Mouse (Mus musculus): ENCODE measurements at regions not wholly inside any gene's neighbourhood (a gene's known extent, or its start where the extent isn't known, plus 50 kb on each side); places are given as distances from the start of the nearest gene placed in this dataset.
"Not testable (repeated sequence)": the region's sequence is repeated elsewhere in the genome, so short reads cannot be mapped to it uniquely, and the experiment has no call there.

DNA sequence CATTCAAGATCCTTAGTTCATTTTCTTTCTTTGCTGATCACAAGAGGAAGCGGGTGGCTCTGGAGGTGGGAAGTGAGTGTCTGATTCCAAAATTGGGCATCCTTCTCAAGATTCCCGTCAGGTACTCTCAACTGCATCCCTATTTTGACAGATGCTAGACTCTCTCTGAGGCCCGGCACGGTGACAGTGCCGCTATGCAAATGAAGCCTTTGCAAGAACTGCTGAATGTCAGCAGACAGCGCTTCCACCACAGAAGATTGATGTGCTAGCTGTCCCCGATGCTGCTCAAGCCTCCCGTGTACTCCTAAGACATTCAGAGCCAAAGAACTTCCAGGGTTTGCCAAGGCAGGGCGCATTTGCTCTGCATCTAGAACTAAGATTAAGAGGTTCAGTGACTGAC is 50.9 kb upstream of the Cpne4 start:
- DNase-seq = no peak

DNA sequence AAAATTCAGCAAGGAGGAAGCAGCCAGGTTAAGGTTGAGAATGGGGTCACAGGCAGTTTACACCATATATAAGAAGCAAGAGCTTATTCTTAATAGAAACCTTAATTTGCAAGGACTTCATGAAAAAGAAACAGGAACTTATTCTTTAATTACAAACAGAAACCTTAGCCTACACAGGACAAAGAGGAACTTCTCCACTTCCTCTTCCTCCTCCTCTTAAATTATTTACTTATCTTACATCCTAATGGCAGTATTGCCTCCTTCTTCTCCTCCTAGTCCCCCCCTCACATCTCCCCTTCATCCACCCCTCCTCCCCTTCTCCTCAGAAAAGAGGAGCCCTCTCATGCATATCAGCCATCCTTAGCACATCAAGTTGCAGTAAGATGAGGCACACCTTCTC is 56.4 kb upstream of the Cpne4 start:
- no peak for DNase-seq

DNA sequence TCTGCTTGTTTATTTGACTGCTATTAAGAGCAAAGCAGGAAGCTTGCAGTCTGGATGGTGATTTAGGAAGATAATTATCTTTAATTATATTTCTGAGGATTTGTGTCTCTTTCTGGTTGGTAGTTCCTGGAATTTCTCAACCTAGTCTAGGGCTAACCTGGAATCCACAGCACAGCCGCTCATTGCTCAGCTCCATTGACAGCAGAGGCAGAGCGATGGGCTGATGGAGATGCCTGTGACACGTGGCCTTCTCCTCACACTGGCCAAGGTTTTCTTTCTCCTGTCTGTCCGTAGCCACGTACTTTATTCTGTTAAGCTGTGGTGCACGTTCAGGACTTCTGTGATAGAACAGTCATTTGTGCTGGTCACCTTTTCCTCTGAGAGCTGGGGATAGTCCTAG is 57.7 kb upstream of the Cpne4 start:
- no peak for DNase-seq

DNA sequence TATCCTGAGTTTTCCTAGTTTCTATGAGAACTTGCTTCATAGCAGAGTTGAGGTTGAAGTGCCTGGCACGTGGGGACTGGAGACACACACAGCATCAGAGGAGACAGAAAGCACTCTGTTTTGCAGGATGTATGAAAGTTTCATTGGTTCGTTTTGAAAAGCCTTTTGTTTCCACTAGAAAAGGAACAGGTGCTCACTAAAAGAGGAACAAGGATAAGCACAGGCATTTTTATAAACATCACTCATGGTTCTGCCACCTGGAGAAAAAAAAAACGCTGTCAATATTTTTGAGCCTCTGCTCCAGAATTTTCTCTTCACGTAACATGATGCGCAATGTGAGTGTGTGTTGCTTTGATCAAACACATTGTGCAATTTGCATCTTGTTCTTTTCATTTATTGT is 64.6 kb upstream of the Cpne4 start:
- DNase-seq = no peak

DNA sequence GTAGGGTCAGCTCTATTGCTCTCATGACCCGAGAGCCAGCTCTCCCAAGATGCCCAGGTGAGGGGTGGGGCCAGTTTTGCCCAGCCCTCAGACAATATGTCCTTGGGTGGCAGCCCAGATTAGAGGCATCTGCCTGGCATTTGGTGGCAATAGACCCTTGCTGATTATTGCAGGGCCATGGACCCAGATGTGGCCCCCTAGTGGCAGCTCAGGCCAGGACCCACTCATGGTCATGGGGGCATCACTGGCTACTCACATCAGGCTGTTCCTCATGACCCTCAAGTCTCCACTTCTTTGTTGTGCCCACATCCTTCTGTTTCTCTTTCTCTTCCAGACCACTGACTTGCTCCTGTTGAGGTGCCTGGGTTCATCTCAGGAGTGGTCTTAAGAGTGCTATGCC is 66.4 kb upstream of the Cpne4 start:
- DNase-seq = no peak

DNA sequence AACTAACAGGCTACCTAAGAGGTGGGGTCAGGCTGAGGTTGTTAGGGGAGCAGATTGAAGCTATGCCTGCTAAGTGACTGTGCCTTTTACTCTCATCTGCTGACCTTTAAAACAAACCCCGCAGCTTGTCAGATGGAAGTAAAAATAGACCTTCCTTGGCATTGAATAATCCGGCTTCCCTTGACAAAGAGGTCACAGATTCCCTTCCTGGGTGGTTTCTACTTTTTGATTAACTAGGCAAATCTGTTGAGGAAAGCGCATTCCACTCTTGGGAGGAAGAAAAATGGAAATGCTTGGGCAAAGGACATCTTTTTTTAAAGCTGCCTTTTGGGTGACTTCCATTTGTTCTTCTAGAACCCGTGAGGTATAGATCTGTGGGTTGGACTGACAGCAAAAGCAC is 72.3 kb upstream of the Cpne4 start:
- DNase-seq = no peak

DNA sequence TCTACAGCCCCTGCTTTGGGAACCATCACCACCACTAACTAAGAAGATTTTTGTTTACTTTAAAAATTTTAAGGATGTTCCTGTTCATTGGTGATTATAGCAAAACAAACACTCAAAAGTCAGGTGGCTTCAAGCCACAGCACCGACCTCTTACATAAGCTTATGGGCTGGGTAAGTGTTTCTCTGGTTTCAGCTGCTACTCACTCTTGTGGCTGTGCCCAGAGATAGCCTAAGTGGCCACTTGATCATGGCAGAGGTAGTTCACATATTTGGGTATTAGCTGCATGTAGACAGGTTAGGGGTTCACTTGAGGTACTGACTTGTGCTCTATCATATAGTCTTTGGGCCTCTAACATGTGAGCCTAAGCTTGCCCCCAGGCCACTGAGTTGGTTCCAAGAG is 79.8 kb upstream of the Cpne4 start:
- no peak for DNase-seq

DNA sequence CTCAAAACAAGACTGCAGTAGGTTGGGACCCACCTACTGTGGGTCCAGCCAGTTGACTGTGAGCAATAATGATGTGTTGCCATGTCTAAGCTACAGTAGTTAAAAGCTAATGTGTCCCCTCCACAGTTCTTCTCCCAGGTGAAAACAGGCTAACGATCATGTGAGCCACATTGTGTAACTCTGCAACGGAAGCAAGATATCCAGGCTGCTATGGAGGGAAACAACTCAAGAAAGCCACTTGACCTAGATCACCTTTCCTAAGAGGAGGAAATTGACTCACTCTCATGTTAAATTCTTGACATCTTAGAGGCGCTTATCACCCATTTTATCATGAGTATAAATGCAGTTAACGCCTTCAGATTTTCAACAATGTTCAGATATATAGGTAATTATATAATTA is 83.4 kb upstream of the Cpne4 start:
- no peak for DNase-seq

DNA sequence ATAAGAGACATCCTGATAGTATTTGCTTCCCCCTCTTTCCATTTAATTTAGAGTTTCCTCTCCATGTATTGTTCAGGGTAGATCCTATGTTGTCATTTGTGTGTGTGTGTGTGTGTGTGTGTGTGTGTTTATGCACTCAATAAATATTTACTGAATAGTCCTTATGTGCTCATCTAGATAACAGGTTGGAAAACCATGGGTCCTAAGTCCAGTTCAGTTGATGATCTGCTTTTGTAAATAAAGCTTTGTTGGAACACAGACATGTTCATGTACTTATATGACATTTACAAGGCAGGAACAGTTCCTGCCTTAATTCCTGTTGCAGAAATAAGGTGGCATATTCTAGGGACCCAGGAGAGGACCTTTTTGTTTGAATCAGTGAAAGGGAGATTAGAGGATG is 87.0 kb upstream of the Cpne4 start:
- DNase-seq = no peak

DNA sequence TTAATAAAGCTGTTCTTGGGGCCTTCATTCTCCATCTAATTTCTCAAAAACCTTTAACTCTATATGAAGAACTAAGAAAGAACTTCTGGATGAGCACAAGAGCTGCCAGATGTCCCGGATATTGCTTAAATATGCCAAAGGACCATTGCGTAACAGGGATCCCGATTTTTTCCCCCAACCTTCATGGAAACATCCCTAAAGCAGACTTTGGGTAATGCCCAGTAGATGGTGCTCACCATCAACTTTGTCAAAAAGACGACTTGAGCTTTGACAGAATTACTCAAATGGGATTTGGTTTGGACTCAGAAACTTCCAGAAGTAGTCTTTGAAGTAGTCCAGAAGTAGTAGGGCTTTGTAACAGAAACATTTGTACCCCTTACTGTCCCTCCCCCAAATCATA is 89.5 kb upstream of the Cpne4 start:
- DNase-seq = no peak

DNA sequence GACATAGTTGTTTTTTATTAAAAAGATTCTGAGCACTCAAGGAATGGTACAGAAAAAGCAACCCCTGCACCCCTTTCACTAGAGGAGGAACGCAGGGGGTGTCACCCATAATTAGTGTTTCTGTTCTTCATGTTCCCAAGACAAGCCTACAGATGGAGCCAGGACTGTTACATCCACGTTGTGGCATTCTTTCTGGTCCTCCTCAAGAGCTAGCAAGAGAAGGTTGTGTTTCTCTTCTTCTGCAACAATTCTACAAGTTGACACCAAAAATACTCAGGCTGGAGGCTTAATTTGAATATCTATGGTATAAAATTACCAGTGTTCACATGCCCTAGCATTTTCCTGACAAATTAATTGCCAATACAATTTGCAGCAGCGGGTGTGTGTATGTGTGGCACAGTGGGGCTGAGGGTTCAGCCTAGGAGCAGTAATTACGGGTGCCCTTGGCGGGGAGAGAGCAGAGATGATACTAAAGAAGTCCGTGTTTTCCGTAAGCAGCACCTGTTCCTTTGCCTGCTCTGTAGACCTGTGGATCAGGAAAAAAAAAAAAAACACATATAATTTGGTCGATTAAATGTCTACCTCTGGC is 98.4 kb upstream of the Cpne4 start:
- DNase-seq = no peak

DNA sequence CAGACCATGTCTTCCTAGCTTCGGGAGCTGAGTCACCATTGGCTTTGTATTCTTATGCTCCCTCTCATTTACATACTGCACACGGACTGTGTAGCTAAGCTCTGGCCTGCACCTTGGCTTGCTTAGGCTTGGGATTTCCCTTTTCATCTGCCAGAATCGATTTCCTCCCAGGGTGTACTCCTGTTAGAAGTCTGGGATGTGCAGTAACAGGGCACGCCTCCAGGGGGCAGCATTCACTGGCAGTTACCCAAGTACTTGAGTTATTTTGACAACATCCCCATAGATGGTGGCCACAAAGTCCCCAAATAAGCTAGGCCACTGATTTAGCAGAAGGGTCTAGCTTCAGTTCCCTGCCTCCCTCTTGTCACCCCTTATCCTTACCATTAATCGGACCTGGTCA is 102.2 kb upstream of the Cpne4 start:
- DNase-seq = peak; percentile 22

DNA sequence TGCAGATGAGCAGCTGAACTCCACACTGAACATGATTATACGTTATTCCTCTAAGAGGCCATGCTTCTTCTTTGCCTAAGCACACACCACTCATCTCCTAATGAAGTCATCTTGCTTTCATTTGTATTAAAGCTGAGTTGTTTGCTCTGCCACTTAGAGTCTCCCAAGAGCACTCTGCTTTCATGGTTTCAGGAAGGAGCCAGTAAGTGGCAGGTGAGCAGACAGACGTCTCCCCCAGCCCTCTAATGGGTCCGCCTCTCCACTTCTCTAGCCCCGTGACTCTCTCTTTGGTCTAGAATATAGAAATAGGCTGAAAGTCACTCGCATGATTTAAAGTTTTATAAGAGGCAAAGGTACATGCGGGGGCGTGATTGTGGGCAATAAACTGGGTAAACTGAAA is 103.8 kb upstream of the Cpne4 start:
- no peak for DNase-seq

DNA sequence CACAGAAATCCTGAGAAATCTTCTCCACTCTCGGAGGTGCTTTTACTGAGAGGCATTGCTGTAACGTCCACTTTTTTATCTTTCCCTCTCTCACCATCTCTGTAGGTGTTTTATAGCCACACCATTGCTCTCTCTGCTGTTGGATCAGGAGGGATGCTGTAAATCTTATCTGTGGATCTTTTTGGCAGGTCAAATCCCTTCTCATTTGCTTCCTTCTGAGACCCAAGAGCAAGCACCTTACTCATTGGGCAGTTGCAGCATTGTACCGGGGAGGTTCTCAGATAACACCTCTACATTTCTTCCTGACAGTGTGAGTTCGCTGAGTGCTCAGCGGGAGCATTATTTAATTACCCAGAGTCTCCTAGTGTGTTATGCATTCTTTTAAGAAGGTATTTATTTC is 75.5 kb upstream of the Acpp start:
- no peak for DNase-seq

DNA sequence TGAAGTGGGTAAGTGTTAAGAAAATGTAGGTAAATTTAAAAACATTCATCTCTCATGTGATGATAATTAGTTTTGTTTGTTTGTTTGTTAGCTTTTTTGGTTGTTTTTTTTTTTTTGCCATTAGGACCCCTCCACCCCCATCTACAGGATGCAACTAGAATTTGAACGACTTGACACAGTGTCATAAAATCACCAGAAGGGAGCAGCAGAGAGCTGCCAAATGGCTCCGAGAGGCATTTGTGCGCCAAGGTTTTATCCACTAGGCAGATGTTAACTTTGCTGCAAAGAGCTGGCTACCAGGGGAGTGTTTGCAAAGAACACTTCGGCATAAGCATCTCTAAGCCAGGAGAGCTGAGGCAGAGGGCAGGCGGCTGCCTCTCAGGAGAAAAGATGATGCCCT is 72.7 kb upstream of the Acpp start:
- DNase-seq = peak; percentile 14 to 30

DNA sequence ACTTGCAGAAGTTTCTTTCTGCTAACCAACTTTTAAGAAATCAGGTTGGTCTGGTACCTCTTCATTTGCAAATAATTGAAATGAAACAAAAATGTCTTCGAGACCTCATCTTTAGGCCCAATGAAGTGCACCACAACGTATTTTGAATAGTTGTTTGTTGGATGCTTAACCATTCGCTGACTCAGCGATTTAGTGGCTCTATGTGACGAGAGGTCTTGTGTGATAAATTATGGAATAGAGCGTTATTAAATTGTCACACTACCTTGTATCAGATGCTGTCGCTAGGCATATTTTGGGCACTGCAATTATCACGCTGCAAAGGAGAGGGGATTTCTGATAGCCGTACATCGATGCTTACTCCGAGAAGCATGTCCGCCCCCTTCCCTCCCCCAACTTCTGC is 71.8 kb upstream of the Acpp start:
- DNase-seq = peak in 1 of 2 experiments; percentile 2

DNA sequence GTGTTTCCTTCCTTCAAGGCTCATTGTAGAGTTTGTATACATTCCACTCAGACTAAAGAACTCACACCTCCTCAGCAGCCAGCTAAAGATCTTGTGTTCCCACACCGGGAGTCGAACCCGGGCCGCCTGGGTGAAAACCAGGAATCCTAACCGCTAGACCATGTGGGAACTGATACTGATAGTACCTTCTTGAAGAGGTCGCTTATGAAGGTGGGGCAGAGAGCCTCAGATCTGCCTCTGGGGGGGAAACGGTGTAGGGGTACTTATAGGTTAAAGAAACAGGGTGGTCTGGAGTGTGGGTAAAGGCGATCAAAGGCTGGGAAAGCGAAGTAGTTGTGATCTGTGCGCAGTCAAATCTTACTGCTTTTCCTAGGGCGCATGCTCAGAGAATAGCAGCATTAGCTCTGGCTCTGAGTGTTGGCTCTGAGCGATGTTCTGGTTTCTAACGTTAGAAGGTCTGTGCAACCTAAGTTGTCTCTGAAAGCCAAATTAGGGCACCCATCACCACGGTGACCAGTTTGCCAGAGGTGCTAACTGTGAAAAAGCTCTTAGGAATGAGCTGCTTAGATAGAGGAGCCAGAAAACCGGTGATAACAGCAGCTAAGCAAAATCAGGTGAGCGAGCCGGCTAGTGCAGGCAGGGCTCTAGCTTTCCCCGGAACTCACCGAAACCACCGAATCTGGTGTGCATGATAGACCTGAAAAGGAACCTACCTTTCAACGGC is 71.2 kb upstream of the Acpp start:
- DNase-seq = peak; percentile 47 to 58

DNA sequence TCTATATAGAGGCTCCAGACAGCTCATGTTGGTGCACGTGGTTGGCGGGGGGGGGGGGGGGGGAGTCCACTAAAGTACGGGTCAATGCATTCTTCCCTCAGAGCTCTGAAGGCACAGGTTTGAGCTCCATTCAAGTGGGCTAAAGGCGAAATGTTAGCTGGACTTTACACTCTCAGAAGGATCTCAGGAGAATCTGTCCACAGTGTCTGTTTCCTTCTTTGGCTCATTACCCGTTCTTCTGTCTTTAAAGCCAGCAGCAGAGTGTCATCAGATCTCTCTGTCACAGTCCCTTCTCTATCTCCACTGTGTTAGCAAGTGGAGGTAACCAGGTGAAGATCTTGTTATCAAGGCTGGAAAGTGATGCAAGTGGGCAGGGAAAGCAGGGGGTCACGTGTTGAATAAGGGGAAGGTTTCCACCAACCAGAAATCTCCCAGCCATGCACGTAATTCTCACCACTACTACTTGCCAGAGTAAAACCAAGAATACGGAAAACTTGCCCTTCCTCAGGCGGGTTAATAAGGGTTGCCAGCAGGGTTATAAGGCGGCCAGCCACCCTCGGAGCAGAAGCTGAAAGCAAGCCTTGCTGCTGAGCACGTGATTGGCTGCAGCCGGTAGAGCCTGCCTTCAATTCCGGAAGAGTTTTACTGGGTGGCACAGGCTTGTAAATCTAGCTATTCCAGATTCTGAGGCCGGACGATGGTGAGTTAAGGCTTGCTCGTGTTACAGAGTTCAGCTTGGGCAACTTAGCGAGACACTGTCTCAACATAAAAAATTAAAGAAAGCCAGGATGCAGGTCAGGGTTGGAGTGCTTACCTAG is 70.2 kb upstream of the Acpp start:
- DNase-seq = peak in 1 of 2 experiments; percentile 3

DNA sequence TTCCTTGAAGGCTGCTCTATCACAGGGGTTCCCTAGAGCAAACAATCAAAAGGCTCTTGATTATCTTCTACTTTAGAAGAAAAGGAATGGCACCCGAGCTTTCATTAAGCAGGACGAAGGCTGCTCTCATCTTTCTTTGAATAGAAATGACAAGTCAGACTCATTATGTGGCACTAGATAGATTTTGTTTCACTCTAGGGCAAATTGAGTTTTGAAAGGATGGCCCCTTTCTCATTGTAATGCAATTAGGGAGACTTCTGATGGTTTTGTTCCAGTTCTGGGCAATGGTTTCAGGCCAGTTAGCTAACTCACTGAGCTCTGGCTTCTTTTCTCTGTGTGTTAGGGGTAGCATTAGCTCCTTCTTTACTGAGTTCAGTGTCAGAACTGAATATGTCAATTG is 69.5 kb upstream of the Acpp start:
- no peak for DNase-seq

DNA sequence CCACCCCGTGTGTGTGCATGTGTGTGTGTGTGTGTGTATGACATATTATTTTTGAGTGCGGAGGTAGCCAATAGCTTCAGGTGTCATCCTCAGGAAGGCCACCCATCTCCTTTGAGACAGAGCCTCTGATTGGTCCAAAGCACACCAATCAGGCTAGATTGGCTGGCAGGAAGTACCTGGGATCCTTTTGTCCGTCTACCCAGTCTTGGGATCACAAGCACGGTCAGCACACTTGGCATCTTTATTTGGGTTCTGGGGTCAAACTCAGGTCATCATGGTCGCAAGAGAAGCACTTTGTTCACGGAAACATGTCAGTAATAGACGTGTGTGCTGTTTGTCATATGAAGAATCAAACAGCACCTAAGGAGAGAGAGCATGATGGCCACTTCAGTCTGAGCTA is 68.9 kb upstream of the Acpp start:
- DNase-seq = no peak

DNA sequence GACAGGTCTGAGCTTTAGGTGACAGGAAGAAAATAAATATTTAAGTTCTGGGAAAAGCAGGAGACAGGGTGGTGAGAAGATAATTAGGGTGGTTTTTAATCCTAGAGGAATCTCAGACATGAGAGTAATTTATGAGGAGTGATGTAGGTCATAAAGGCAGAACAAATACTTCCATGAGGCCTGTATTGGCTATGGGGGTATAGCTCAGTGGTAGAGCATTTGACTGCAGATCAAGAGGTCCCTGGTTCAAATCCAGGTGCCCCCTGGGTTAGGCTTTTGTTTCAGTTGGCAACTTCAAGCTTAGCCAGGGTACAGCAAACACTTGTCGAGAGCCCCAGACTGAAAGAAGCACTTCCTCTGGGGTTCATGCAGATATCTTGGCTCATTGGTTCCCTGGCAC is 66.3 kb upstream of the Acpp start:
- DNase-seq = no peak

DNA sequence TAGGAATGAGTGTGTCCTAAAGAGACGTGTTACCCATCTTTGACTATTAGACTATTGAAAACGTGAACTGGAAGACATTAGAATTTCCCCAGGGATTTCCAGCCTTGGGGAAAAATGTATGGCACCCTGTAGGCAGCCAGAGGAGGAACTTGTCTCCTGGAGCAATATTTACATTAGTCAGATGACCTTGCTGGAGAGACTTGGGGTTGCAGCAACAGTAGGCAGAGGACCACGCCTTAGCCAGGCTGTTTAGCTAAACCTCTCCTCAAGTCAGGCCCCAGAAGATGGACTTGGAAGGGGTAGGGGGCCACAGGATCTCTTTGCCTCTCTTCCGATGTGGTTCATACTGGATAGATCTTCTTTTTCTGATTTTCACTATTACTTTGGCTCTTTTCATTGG is 64.1 kb upstream of the Acpp start:
- DNase-seq = no peak

DNA sequence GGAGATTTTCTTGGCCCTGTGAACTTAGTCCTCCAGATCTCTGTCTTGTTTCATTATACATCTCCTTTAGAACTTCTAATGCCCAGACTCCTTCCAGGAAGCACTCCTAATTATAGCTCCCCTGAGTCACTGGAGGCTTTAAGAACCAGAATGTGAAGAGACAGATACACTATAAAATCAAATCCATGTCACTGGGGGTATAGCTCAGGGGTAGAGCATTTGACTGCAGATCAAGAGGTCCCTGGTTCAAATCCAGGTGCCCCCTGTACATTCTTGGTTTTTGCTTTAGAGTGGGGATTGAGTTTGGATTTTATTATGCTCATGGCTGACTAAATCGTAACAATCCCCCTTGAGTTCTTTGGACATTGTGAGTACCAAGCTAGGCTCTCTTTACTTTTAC is 62.4 kb upstream of the Acpp start:
- no peak for DNase-seq

DNA sequence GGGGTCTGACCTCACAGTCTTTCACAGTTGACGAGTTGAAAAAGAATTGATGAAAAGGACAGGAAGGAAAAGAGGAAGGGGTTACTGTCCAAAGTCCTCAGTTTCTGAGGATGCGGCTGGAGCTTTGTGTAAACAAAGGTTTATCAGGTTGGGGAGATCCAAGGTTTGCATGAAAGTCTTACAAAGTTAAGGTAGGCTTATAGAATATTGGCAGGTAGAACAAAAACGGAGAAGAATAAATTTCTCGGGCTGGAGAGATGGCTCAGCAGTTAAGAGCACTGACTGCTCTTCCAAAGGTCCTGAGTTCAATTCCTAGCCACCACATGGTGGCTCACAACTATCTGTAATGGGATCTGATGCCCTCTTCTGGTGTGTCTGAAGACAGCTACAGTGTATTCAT is 60.9 kb upstream of the Acpp start:
- DNase-seq = not testable (repeated sequence)
